Mouse (Mus musculus): ENCODE results near the gene Zfp273. TPM values are rescaled to one million over a fixed set of nuclear protein-coding genes. Genes with fewer than 3 reads are reported as not detected.
A peak's percentile ranks its signal among the peaks of the same experiment; 100 is the strongest.
"Not testable (repeated sequence)": the region's sequence is repeated elsewhere in the genome, so short reads cannot be mapped to it uniquely, and the experiment has no call there.

Gene Zfp273
- polyA plus RNA-seq, 1 experiment from 2014 or later: 4.5 TPM

DNA sequence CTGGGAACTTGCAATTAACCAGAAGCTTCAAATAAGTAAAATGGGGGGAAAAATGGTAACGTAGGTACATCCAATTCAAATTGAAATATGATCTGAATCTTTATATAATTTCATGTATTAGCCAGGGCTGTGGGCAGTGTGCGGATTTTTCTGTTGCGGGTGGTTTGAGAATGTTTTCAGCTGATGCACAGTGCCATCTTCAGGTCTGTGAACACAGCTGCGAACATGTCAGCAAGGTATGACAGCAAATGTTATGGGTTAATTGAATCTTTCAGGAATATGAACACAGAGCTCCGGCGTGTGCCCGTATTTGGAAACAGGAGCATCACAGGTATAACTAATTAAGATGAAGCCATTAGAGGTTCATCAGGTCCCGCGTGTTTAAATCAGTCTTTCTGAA, 49.0 kb downstream of the Zfp273 start:
- H3K4me3 ChIP-seq (ENCODE audit: low read length): no peak overlapping the region
- no peaks in the 10 kb centered on the region for H3K4me1 ChIP-seq (ENCODE audit: control insufficient read depth, insufficient read depth, low read length)
- no peak for ATAC-seq (replicated peaks; ENCODE audit: extremely low read depth, insufficient read depth, low FRiP score)
- no peak overlapping the region for H3K4me2 ChIP-seq (ENCODE audit: low read depth, low read length)
- no peaks in the 10 kb centered on the region for H3K9me3 ChIP-seq (replicated peaks; ENCODE audit: control insufficient read depth, low read length)
- H3K27me3 ChIP-seq (ENCODE audit: control insufficient read depth, insufficient read depth, low read length): no peaks in the 10 kb centered on the region
- H3K27ac ChIP-seq (ENCODE audit: low read length): no peak overlapping the region
- H3K36me3 ChIP-seq (ENCODE audit: control insufficient read depth, insufficient read depth): no peaks in the 10 kb centered on the region
- no peak overlapping the region for H3K9ac ChIP-seq (ENCODE audit: low read length)
- 74% methylated on average over 9 of the region's 9 CpGs for WGBS

DNA sequence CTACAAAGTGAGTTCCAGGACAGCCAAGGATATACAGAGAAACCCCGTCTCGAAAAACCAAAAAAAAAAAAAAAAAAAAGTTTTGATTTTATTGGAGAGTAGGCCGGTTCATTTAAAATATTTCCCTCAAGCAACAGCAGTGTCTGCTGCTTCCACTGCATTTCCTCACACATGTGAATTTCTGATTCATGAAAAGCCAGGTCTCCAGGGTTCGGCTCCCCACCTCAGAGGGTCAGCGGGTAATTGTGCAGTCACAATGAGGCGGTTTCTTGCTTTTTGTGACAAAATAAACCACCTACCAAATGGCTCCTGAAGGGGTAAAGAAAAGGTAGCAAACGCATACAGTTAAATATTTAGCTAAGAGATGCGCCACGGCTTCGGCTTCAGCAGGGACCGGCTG, 49.5 kb downstream of the Zfp273 start, which contains the start of gene BC048507:
TSS of gene BC048507 (plus strand) at position 301 of the 400 bp plus-strand sequence.
- Histone ChIP-seq H3K36me3 (ENCODE audit: control insufficient read depth, insufficient read depth) (no peaks in the 10 kb centered on the region), H3K27me3 (ENCODE audit: control insufficient read depth, insufficient read depth, low read length) (no peaks in the 10 kb centered on the region), H3K4me1 (ENCODE audit: control insufficient read depth, insufficient read depth, low read length) (no peaks in the 10 kb centered on the region), H3K27ac (ENCODE audit: low read length) (no peak within 1 kb of the TSS), H3K4me2 (ENCODE audit: low read depth, low read length) (no peak within 1 kb of the TSS), H3K9ac (ENCODE audit: low read length) (no peak within 1 kb of the TSS), H3K4me3 (ENCODE audit: low read length) (no peak within 1 kb of the TSS), H3K9me3 (replicated peaks; ENCODE audit: control insufficient read depth, low read length) (no peaks in the 10 kb centered on the region)
- WGBS: 79% methylated on average over 11 of the region's 11 CpGs
- ATAC-seq (replicated peaks; ENCODE audit: extremely low read depth, insufficient read depth, low FRiP score): no peak

DNA sequence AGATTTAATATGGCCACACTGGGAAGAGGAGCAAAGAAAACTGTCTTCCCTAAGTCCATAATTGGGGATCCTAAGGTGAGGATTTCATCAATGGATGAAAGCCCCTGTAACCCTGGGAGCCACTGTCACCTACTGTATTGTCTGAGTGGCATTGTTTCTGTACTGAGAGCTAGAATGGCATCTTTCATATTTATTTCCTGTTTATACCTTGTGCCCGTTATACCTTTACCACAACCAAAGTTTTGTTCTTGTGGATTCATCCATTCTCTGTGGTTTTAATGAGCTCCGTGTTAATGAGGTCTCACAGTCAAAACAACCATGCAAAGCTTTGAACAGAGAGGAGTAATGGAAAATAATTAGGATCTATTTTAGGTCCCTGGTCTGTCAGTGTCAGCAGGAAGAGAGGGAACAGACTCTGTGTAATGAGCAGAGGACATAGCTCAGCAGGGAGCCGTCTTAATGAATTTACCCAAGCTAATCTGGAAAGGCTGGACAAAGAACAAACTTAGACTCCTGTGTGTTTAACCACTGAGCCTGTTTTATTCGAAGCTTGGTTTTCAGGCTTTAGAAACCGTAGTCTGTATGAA, 51.3 kb downstream of the Zfp273 start:
- H3K9me3 ChIP-seq (replicated peaks; ENCODE audit: control insufficient read depth, low read length): no peaks in the 10 kb centered on the region
- no peak overlapping the region for H3K4me2 ChIP-seq (ENCODE audit: low read depth, low read length)
- H3K9ac ChIP-seq (ENCODE audit: low read length): no peak overlapping the region
- H3K36me3 ChIP-seq (ENCODE audit: control insufficient read depth, insufficient read depth): no peaks in the 10 kb centered on the region
- no peak overlapping the region for H3K4me3 ChIP-seq (ENCODE audit: low read length)
- H3K27me3 ChIP-seq (ENCODE audit: control insufficient read depth, insufficient read depth, low read length): no peaks in the 10 kb centered on the region
- WGBS: 60% methylated on average over 5 of the region's 5 CpGs
- H3K27ac ChIP-seq (ENCODE audit: low read length): no peak overlapping the region
- no peak for ATAC-seq (replicated peaks; ENCODE audit: extremely low read depth, insufficient read depth, low FRiP score)
- H3K4me1 ChIP-seq (ENCODE audit: control insufficient read depth, insufficient read depth, low read length): no peaks in the 10 kb centered on the region

DNA sequence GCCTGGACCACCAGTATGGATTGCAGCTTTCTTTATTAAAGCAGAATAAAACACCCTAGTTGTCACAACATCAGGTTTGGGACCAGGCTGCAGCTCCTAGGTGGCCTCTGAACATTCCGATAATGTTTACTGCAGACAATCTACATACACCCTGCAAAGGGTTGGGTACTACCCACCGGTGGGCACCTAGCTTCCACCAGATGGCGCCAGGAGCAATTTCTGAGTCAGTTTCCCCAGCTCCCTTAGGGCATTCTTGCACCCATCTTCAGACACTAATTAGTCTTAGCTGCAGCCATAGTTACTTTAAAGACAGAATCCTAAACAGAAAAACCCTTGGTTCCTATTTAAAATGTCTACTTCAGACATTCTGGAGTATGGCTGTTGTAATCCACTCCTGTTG, 54.4 kb downstream of the Zfp273 start:
- H3K27ac ChIP-seq (ENCODE audit: low read length): no peak overlapping the region
- WGBS: 26% methylated on average over 3 of the region's 3 CpGs
- H3K4me2 ChIP-seq (ENCODE audit: low read depth, low read length): no peak overlapping the region
- ATAC-seq (replicated peaks; ENCODE audit: extremely low read depth, insufficient read depth, low FRiP score): no peak
- H3K4me3 ChIP-seq (ENCODE audit: low read length): no peak overlapping the region
- no peaks in the 10 kb centered on the region for H3K4me1 ChIP-seq (ENCODE audit: control insufficient read depth, insufficient read depth, low read length)
- H3K9me3 ChIP-seq (replicated peaks; ENCODE audit: control insufficient read depth, low read length): no peaks in the 10 kb centered on the region
- no peak overlapping the region for H3K9ac ChIP-seq (ENCODE audit: low read length)
- H3K36me3 ChIP-seq (ENCODE audit: control insufficient read depth, insufficient read depth): no peaks in the 10 kb centered on the region
- no peaks in the 10 kb centered on the region for H3K27me3 ChIP-seq (ENCODE audit: control insufficient read depth, insufficient read depth, low read length)

DNA sequence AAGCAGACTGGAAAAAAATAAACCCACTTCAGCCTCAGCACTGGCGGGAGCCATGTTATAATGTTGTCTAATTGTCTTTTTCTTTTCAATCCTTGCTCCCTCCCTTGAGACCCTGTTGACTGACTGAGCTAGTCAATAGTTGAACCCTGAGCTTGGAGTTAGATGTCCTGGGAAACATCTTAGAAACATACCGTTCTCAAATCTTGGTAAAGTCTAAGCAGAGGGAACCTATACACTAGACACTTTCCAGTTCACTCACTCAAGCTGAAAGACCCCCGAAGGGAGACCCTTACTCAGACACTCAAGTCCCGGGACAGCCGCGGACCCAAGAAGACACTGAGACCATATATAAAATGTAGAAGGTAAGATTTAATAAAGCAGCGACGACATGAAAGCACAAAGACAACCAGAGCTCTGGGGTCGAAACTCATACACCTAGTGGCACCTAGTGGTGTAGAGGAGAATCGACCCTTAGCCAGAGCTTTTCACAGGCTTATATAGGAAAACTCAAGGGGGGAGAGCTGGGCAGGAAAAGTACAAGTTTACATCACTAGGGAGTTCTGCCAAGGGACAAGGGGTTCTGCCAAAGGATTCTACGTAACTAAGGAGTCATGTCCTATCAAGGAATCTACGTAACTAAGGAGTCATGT, 62.6 kb downstream of the Zfp273 start:
- not testable (repeated sequence) for H3K36me3 ChIP-seq (ENCODE audit: control insufficient read depth, insufficient read depth); ATAC-seq (replicated peaks; ENCODE audit: extremely low read depth, insufficient read depth, low FRiP score); H3K27ac ChIP-seq (ENCODE audit: low read length); H3K9me3 ChIP-seq (replicated peaks; ENCODE audit: control insufficient read depth, low read length); H3K4me1 ChIP-seq (ENCODE audit: control insufficient read depth, insufficient read depth, low read length); H3K27me3 ChIP-seq (ENCODE audit: control insufficient read depth, insufficient read depth, low read length)
- Histone ChIP-seq H3K4me2 (ENCODE audit: low read depth, low read length) (peak overlapping the region; percentile 56), H3K9ac (ENCODE audit: low read length) (peak overlapping the region; percentile 41), H3K4me3 (ENCODE audit: low read length) (peak overlapping the region; percentile 22)
- 28% methylated on average over 7 of the region's 12 CpGs for WGBS

Other genes with a start within 250 kb of the Zfp273 start
- 2.6 and 2.7 TPM in 2 replicates for gene Zfp729b, start 204.0 kb upstream of the Zfp273 start, polyA plus RNA-seq (2015; fragmentation: Nextera tagmentation; extraction: Ambion mirVana)
- gene Gm49345, start 176.0 kb upstream of the Zfp273 start, polyA plus RNA-seq (2015; fragmentation: Nextera tagmentation; extraction: Ambion mirVana): not detected in 2 replicates
- gene Zfp729a, start 175.9 kb upstream of the Zfp273 start, polyA plus RNA-seq (2015; fragmentation: Nextera tagmentation; extraction: Ambion mirVana): 1.6 TPM in 2 replicates
- gene Zfp738, start 126.7 kb upstream of the Zfp273 start, polyA plus RNA-seq (2015; fragmentation: Nextera tagmentation; extraction: Ambion mirVana): 7.5 and 7.8 TPM in 2 replicates
- 3.5 and 4.0 TPM in 2 replicates for gene Zfp65, start 84.6 kb upstream of the Zfp273 start, polyA plus RNA-seq (2015; fragmentation: Nextera tagmentation; extraction: Ambion mirVana)
- 3.6 and 3.9 TPM in 2 replicates for gene Zfp85, start 58.5 kb upstream of the Zfp273 start, polyA plus RNA-seq (2015; fragmentation: Nextera tagmentation; extraction: Ambion mirVana)
- gene Zfp493, start 34.0 kb upstream of the Zfp273 start, polyA plus RNA-seq (2015; fragmentation: Nextera tagmentation; extraction: Ambion mirVana): 1.3 and 1.7 TPM in 2 replicates
- 1.2 and 1.7 TPM in 2 replicates for gene Gm10037, start 17.4 kb downstream of the Zfp273 start, polyA plus RNA-seq (2015; fragmentation: Nextera tagmentation; extraction: Ambion mirVana)
- gene BC048507, start 49.6 kb downstream of the Zfp273 start, polyA plus RNA-seq (2015; fragmentation: Nextera tagmentation; extraction: Ambion mirVana): not detected in 2 replicates